Mouse (Mus musculus): Measurements from ENCODE around the gene Fbxw8. TPM values are rescaled to one million over a fixed set of nuclear protein-coding genes. Genes with fewer than 3 reads are reported as not detected.

The Fbxw8 gene
- total RNA-seq, 2 experiments from 2014 or later, result 43.3 to 43.6 TPM

- intact Hi-C loops (cut with DNase I), result no loop called here
- peak; percentile 44 to 60 for DNase-seq
Measured at GRCm38 (mm10) chr5:118057508-118058111, 97.7 kb downstream of the Fbxw8 start.

DNA sequence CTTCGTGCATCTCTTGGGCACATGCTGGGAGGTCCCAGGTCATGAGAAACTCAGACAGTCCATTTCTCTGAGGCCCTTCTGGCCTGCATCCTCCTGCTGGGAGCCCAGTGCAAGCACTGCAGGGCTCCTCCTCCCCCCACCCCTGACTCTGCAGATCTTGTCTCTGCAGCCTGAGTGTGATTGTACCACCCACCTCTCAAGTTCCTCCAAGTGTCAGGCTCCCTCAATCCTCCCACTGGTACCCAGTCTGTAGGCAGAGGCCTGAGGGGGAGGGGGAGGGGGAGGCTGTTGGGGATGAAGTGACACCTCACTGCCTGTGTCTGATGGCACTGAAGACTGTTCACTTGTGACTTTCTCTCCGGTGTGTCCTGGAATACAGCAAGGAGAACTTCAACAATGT, 102.1 kb downstream of the Fbxw8 start:
- intact Hi-C loops (cut with DNase I), result no loop called here
- DNase-seq, result no peak

- intact Hi-C loops (cut with DNase I), result no loop called here
Measured at GRCm38 (mm10) chr5:118051981-118052662, 103.1 kb downstream of the Fbxw8 start.

GRCm38 (mm10) chr5:118050743-118051142, 104.5 kb downstream of the Fbxw8 start:
- DNase-seq, result no peak

More at GRCm38 (mm10) chr5:118051981-118052662, 103.1 kb downstream of the Fbxw8 start:
- peak; percentile 51 to 57 for DNase-seq

GRCm38 (mm10) chr5:118048928-118049327, 106.3 kb downstream of the Fbxw8 start:
- DNase-seq, result no peak
- intact Hi-C loops (cut with DNase I), result no loop called here

More at GRCm38 (mm10) chr5:118050743-118051142, 104.5 kb downstream of the Fbxw8 start:
- intact Hi-C loops (cut with DNase I), result no loop called here

- intact Hi-C loops (cut with DNase I), result no loop called here
- DNase-seq, result no peak
Measured at GRCm38 (mm10) chr5:118048412-118048811, 106.9 kb downstream of the Fbxw8 start.

DNA sequence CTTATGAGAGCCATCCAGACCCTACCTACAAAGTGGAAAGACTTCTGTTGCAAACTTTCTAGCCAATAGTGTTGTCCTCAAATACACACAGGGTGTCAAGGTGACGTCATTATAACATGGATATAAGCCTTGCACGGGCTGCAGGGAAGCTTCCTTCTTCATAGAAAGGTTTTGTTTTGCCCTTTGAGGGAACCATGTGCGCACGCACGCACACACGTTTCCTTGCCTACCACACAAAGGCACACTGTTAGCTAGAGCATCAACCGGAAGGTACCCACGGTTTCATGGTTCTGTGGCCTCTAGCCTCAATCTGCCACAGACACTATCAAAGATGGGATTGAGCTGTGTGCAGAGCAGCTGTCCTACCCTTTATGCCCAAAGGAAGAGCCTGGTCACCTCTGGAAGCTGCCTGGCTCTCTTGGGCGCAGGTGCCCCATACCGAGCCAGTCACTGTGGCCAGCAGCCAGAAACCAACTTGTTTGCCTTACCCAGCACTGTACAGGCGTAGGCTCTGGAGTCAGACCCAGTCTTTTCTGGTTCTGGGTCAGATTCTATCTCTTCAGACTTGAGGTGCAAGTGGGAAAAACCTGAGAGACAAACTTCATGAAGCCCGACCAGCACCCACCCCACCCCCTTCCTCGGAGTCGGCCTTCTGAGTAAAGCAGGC, 108.0 kb downstream of the Fbxw8 start:
- no peak for DNase-seq
- intact Hi-C loops (cut with DNase I), result no loop called here

- intact Hi-C loops (cut with DNase I), result no loop called here
- no peak for DNase-seq
Measured at GRCm38 (mm10) chr5:118045385-118045784, 109.9 kb downstream of the Fbxw8 start.

GRCm38 (mm10) chr5:118044907-118045306, 110.4 kb downstream of the Fbxw8 start:
- peak in 1 of 2 experiments; percentile 9 for DNase-seq
- intact Hi-C loops (cut with DNase I), result no loop called here

GRCm38 (mm10) chr5:118043761-118044160, 111.5 kb downstream of the Fbxw8 start:
- intact Hi-C loops (cut with DNase I), result no loop called here
- no peak for DNase-seq

DNA sequence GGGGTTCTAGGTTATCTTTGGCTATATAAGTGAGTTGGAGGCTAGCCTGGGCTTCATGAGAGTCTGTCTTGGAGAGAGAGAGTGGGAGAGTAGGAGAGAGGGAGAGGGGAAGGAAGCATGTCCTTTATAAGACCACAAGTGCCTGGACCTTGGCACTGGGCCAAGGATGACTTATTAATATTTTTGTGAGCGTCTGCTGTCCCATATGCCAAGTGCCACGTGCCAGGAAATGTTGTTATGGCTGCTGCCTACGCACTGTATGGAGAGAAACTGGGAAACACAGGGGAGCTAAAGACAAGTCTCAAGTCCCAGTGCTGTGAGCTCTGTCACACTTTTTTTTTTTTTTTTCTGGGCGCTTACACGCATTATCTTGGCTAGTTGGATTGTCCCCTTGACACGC, 112.7 kb downstream of the Fbxw8 start:
- intact Hi-C loops (cut with DNase I), result no loop called here
- no peak for DNase-seq

DNA sequence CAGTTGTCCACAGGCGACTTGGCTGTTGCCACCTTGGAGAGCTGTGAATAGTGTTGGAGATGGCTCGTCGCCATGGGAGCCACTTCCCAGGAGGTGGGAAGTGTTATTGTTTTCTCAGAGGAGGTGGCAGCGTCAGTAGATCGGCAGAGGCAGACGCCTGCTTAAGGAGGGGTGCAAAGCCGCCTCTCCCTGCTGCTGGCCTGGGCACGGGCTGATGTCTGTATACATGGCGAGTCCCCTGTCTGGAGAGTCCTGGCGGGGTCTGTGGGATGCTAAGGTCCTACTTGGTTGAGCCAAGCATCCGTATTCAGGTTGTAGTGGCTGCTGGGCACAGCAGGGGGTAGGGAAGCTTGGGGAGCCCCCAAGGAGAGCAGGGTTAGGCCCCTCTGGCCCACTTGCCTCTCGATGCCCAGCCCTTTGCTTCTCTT, 116.0 kb downstream of the Fbxw8 start:
- intact Hi-C loops (cut with DNase I), result no loop called here

GRCm38 (mm10) chr5:118037798-118038484, 117.3 kb downstream of the Fbxw8 start:
- intact Hi-C loops (cut with DNase I), result no loop called here
- DNase-seq, result peak in 1 of 2 experiments; percentile 33

More for the DNA sequence above, 116.0 kb downstream of the Fbxw8 start:
- DNase-seq, result no peak

GRCm38 (mm10) chr5:118036888-118037797, 118.1 kb downstream of the Fbxw8 start:
- intact Hi-C loops (cut with DNase I), result no loop called here
- DNase-seq, result no peak

DNA sequence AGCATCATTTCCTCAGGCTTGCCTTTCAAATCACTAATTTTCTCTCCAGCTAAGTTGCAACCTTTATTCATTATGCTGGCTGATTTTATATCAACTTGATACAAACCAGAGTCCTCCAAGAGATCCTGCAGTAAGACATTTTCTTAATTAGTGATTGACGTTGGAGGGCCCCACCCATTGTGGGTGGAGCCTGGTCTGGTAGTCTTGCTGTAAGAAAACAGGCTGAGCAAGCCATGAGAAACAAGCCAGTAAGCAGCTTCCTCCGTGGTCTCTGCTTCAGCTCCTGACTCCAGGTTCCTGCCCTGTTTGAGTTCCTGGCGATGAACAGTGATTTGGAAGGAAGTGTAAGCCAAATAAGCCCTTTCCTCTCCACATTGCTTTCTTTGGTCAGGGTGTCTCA, 119.5 kb downstream of the Fbxw8 start:
- intact Hi-C loops (cut with DNase I), result no loop called here
- DNase-seq, result no peak

DNA sequence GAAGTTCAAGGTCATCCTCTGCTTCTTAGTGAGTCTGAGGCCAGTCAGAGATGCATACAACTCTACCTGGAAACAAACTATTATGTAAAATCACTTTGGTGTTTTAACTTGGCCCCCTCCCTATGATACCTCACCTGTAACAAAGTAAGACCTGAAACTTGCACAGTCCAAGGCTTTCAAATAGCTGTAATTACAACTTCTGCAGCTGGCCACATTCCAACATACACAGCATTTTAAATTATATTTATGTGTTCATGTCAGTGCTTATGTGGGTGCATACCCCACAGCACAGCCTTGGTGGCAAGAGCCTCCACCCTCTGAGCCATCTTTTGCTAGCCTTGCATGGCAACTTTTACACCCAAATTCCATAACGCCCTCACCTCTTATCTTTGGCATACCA, 120.6 kb downstream of the Fbxw8 start:
- no peak for DNase-seq
- intact Hi-C loops (cut with DNase I), result no loop called here

DNA sequence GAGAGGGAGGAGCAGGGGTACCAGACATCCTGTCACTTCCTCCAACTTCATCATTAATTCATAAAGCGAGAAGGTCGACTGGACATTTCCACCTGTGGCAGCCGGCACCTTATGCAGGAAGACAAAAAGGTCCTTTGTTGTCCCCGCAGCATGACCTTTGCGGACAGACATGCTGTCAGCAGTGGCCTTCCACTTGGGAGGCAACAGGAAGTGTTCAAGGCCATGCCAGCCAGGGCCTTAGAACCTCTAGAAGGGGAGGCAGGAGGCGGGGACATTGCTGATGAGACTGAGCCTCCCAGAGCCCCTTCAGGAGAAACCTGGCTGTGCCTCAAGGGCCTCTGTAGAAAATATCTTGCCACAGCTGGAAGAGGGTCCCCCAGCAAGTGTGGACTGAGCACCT, 121.5 kb downstream of the Fbxw8 start:
- DNase-seq, result no peak
- intact Hi-C loops (cut with DNase I), result no loop called here

GRCm38 (mm10) chr5:118033328-118033727, 121.9 kb downstream of the Fbxw8 start:
- intact Hi-C loops (cut with DNase I), result no loop called here

DNA sequence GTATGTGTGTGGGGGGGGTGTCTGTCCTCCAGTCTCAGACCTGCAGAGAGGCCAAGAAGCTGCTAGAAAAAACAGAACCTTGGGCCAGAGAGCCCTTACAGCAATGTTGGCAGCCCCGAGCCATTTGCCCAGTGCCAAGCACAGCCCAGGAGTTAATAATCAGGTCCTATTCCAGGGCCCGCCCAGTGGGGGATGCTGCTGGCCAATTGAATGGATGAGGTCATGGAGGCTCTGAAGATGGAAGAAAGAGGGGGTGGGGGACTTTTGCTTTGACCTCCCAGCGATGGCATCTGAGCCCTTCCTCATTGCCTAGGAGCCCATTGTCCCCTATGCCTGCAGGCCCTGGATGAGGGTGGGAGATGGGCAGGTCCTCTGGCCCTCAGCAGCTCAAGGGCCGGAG, 123.8 kb downstream of the Fbxw8 start:
- no peak for DNase-seq
- intact Hi-C loops (cut with DNase I), result no loop called here

More at GRCm38 (mm10) chr5:118033328-118033727, 121.9 kb downstream of the Fbxw8 start:
- DNase-seq, result no peak

DNA sequence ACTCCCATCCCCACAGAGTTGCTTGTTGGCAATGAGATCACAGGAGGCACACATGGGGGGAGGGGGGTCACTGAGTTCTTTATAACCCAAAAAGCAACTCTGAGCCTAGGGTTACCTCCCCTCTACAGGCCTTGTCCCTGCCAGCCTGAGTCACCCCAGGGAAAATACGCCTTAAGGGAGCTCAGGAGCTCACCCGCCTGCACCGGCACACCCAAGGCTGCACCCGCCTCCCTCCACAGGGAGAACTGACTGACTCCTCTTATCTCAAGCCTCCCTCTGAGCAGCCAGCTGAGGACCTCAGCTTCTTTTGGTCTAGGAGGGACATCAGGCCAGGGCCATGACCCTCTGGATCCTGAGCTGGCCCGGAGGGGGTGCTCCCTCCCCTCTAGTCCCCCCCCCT, 124.2 kb downstream of the Fbxw8 start:
- intact Hi-C loops (cut with DNase I), result no loop called here
- no peak for DNase-seq
